Mouse (Mus musculus) brain, embryonic 14.5 days (tissue): Measurements from ENCODE around the gene Zkscan8.

ENCODE experiments used
- CTCF ChIP-seq: fragments of 200-500 bp; IDR thresholded peaks from 2 replicates; pipeline ENCODE4 v1.5.1; 2012; ENCODE audit warnings: inconsistent platforms, mild to moderate bottlenecking, moderate library complexity, borderline replicate concordance; ENCODE audit not compliant: insufficient read depth, insufficient read length; ENCODE audit errors: extremely low read depth
- POLR2A ChIP-seq: fragments of 200-500 bp; IDR thresholded peaks from 2 replicates; pipeline ENCODE4 v1.6.1; 2012; ENCODE audit warnings: mild to moderate bottlenecking, inconsistent platforms, borderline replicate concordance; ENCODE audit not compliant: poor library complexity, insufficient read depth, insufficient read length, severe bottlenecking; ENCODE audit errors: extremely low read depth

- no peak for TF ChIP-seq POLR2A
- TF ChIP-seq CTCF = no peak
Observed at GRCm38 (mm10) chr13:21559793-21560192, 28.9 kb upstream of the Zkscan8 start, which contains the start of gene Olfr1535.
